Mouse (Mus musculus) gastrocnemius, postnatal 14 days (tissue): ENCODE measurements around the gene Clec18a. TPM values are rescaled to one million over a fixed set of nuclear protein-coding genes. Genes with fewer than 3 reads are reported as not detected.
"Not testable (repeated sequence)": the region's sequence is repeated elsewhere in the genome, so short reads cannot be mapped to it uniquely, and the experiment has no call there.

Experiments
- DNase-seq: peaks from one replicate; pipeline ENCODE4 v3.0.0; 2021; ENCODE audit warnings: mixed read lengths
- intact Hi-C: fragments of 180-260 bp; cut with DNase I; formaldehyde crosslinking; loops from one replicate; pipeline ENCODE4 v1.15.1; 2025; ENCODE audit warnings: low total_unique reads
- microRNA-seq, 2 experiments: library from miRNA; unstranded; fragments of <30 nt; microRNA quantifications; one replicate each; pipeline ENCODE4 v1.2.0; 2021
- total RNA-seq, 2 experiments: library from RNA; stranded (reverse); gene quantifications; 2 replicates each; pipeline ENCODE4 v1.2.3; 2021

The Clec18a gene
- total RNA-seq, 2 experiments from 2014 or later: 0.53 to 0.96 TPM

- intact Hi-C loops: not testable (repeated sequence)
These were observed 65.6 kb downstream of the Clec18a start for GRCm38 (mm10) chr8:111026609-111027008.

GRCm38 (mm10) chr8:111010230-111010991 lies 81.8 kb downstream of the Clec18a start:
- intact Hi-C loops: not testable (repeated sequence)

More at GRCm38 (mm10) chr8:111026609-111027008, 65.6 kb downstream of the Clec18a start:
- DNase-seq: not testable (repeated sequence)

More at GRCm38 (mm10) chr8:111010230-111010991, 81.8 kb downstream of the Clec18a start:
- DNase-seq: not testable (repeated sequence)

Small RNA genes lying within 50 kb of the gene (microRNA-seq; reads per million reads assigned to microRNA genes)
- gene Gm24103: 0 reads per million in 2 experiments
- gene Mir3473d: 0.32 to 0.50 reads per million in 2 experiments

Other genes with a start within 250 kb of the Clec18a start
- 10 to 100 TPM; 38.9 to 44.1 TPM for gene Cog4, start 245.8 kb downstream of the Clec18a start, total RNA-seq
- gene Sf3b3, start 245.6 kb downstream of the Clec18a start, total RNA-seq: 10 to 100 TPM; 24.2 to 29.3 TPM
- gene Fuk, start 189.9 kb downstream of the Clec18a start, total RNA-seq: 1 to 10 TPM; 3.3 to 4.1 TPM
- 10 to 100 TPM; 32.0 to 35.6 TPM for gene St3gal2, start 172.5 kb downstream of the Clec18a start, total RNA-seq
- 10 to 100 TPM; 29.8 to 31.2 TPM for gene Ddx19a, start 94.6 kb downstream of the Clec18a start, total RNA-seq
- gene Ddx19b, start 60.7 kb downstream of the Clec18a start, total RNA-seq: 10 to 100 TPM in 1 of 2 experiments, 1 to 10 TPM in 1; 9.3 to 11.0 TPM
- gene Aars, start 59.3 kb downstream of the Clec18a start, total RNA-seq: 10 to 100 TPM; 46.3 to 53.3 TPM
- not detected for gene Exosc6, start 36.1 kb downstream of the Clec18a start, total RNA-seq
- 10 to 100 TPM; 65.9 to 84.2 TPM for gene Pdpr, start 2.2 kb upstream of the Clec18a start, total RNA-seq
- gene Glg1, start 166.8 kb upstream of the Clec18a start, total RNA-seq: 10 to 100 TPM; 47.3 to 51.4 TPM
- gene Rfwd3, start 207.8 kb upstream of the Clec18a start, total RNA-seq: 1 to 10 TPM; 6.1 to 6.9 TPM
- 1 to 10 TPM; 1.1 to 1.5 TPM for gene Mlkl, start 245.8 kb upstream of the Clec18a start, total RNA-seq